Mouse (Mus musculus) neural tube, embryonic 11.5 days (tissue): ENCODE measurements around the gene Tlr4. TPM values are rescaled to one million over a fixed set of nuclear protein-coding genes. Genes with fewer than 3 reads are reported as not detected.

Experiments
- ATAC-seq: fragments of 200-750 bp; cut with Nextera tagmentation; 2 replicates; pipeline ENCODE4 v1.8.0; 2017; ENCODE audit warnings: moderate number of reproducible peaks, mild to moderate bottlenecking, moderate TSS enrichment, moderate library complexity; ENCODE audit not compliant: insufficient read depth, low FRiP score, low TSS enrichment
- DNase-seq: peaks from one replicate; pipeline ENCODE4 v3.0.0-alpha.2; 2015; ENCODE audit warnings: low spot score
- H3K27ac ChIP-seq: fragments of 300-500 bp; sonication (generic); 2 replicates; pipeline ENCODE4 v1.5.1; 2014; ENCODE audit warnings: low read depth, mild to moderate bottlenecking, low read length
- H3K27me3 ChIP-seq: fragments of 300-500 bp; sonication (generic); 2 replicates; pipeline ENCODE4 v1.6.1; 2014; ENCODE audit warnings: mild to moderate bottlenecking, low read length, mixed read lengths; ENCODE audit not compliant: control insufficient read depth, insufficient read depth
- H3K36me3 ChIP-seq: fragments of 300-500 bp; sonication (generic); 2 replicates; pipeline ENCODE4 v1.6.1; 2014; ENCODE audit warnings: mild to moderate bottlenecking, low read length, moderate library complexity, mixed read lengths; ENCODE audit not compliant: control insufficient read depth, insufficient read depth
- H3K4me1 ChIP-seq: fragments of 300-500 bp; sonication (generic); 2 replicates; pipeline ENCODE4 v1.6.1; 2014; ENCODE audit warnings: low read length, mixed read lengths; ENCODE audit not compliant: control insufficient read depth, insufficient read depth
- H3K4me2 ChIP-seq: fragments of 300-500 bp; sonication (generic); 2 replicates; pipeline ENCODE4 v1.6.1; 2014; ENCODE audit warnings: low read depth, mild to moderate bottlenecking, moderate library complexity
- H3K4me3 ChIP-seq: fragments of 300-500 bp; sonication (generic); 2 replicates; pipeline ENCODE4 v1.5.1; 2014; ENCODE audit warnings: low read depth, low read length
- H3K9ac ChIP-seq: fragments of 300-500 bp; sonication (generic); 2 replicates; pipeline ENCODE4 v1.6.1; 2014; ENCODE audit warnings: mild to moderate bottlenecking, low read length
- H3K9me3 ChIP-seq: fragments of 300-500 bp; sonication (generic); 2 replicates; pipeline ENCODE4 v1.6.1; 2016; ENCODE audit warnings: low read length; ENCODE audit not compliant: control insufficient read depth
- WGBS: fragments of 180-500 bp; shearing (Covaris S2); extraction: QIAGEN DNeasy Blood & Tissue Kit; methylation state at CpG from one replicate; pipeline ENCODE4 v1.1.7; 2014; 5-methylcytosine and 5-hydroxymethylcytosine counted together
- polyA plus RNA-seq: library from polyadenylated mRNA; unstranded; fragments of >200 nt; fragmentation: Nextera tagmentation; extraction: Ambion mirVana; gene quantifications from 2 replicates; pipeline ENCODE4 v1.2.1, GENCODE M21; 2014

Gene Tlr4
- polyA plus RNA-seq, 1 experiment from 2014 or later: 0.84 TPM

GRCm38 (mm10) chr4:66828163-66828668 is 832 bp downstream of the Tlr4 start:
- DNase-seq (no peak), ATAC-seq (no peak)
- no peaks in the 10 kb centered on the region for H3K4me1 ChIP-seq
- H3K4me3 ChIP-seq: no peak overlapping the region
- 76% methylated on average over 6 of the region's 6 CpGs for WGBS
- H3K4me2 ChIP-seq: no peak overlapping the region
- no peaks in the 10 kb centered on the region for H3K27me3 ChIP-seq
- H3K9ac ChIP-seq: no peak overlapping the region
- H3K27ac ChIP-seq: no peak overlapping the region
- H3K9me3 ChIP-seq: no peaks in the 10 kb centered on the region
- H3K36me3 ChIP-seq: no peaks in the 10 kb centered on the region

DNA sequence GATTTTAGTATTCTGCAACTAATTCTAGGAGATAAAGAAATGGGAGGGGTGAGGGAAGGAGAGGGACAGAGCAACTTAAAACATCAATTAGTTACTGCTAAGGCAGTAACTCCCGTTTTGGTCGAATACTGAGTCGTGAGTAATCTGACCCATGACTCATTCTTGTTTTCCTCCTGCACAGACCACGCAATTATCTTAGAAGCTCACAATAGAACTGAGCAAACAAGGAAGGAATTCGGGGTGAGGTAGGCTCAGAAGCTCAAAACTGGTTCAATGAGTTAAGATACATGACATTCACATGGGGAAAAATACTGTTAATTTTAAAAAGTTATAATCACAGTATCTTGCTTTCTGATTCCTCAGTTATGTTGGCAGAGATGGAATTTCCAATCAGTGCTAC is 1.3 kb downstream of the Tlr4 start:
- no peak overlapping the region for H3K4me2 ChIP-seq
- H3K9ac ChIP-seq: no peak overlapping the region
- H3K9me3 ChIP-seq: no peaks in the 10 kb centered on the region
- no peak for ATAC-seq
- no peak overlapping the region for H3K4me3 ChIP-seq
- H3K4me1 ChIP-seq: no peaks in the 10 kb centered on the region
- H3K27ac ChIP-seq: no peak overlapping the region
- H3K36me3 ChIP-seq: no peaks in the 10 kb centered on the region
- DNase-seq: no peak
- 60% methylated on average over 5 of the region's 5 CpGs for WGBS
- H3K27me3 ChIP-seq: no peaks in the 10 kb centered on the region

DNA sequence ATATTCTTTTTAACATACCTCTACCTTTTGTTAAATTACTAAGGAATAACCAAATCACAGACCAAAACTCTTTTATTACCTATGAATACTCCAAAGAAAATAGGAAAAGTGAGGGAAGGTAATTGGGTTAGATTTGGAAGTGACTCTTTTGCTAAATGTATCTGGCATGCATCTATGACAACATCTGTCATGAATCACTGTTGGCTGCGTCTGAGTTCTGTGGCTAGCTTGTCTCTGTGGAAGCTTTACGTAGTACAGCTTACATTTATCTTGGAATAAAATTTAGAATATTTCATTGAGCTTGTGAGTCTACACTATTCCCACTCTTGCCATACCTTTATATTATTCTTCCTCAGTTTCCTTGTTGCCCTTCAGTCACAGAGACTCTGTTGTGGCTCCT is 10.7 kb downstream of the Tlr4 start:
- Histone ChIP-seq H3K36me3 (no peaks in the 10 kb centered on the region), H3K4me2 (no peak overlapping the region), H3K9ac (no peak overlapping the region), H3K9me3 (no peaks in the 10 kb centered on the region), H3K27me3 (no peaks in the 10 kb centered on the region), H3K4me3 (no peak overlapping the region), H3K27ac (no peak overlapping the region), H3K4me1 (no peaks in the 10 kb centered on the region)
- 99% methylated on average over 2 of the region's 2 CpGs for WGBS
- DNase-seq (no peak), ATAC-seq (no peak)

GRCm38 (mm10) chr4:66843255-66843654 is 15.9 kb downstream of the Tlr4 start:
- Histone ChIP-seq H3K4me3 (no peak overlapping the region), H3K27ac (no peak overlapping the region), H3K9ac (no peak overlapping the region), H3K4me2 (no peak overlapping the region), H3K27me3 (no peaks in the 10 kb centered on the region), H3K9me3 (no peaks in the 10 kb centered on the region), H3K36me3 (no peaks in the 10 kb centered on the region), H3K4me1 (no peaks in the 10 kb centered on the region)
- DNase-seq (no peak), ATAC-seq (no peak)
- 86% methylated on average over 1 of the region's 1 CpGs for WGBS

DNA sequence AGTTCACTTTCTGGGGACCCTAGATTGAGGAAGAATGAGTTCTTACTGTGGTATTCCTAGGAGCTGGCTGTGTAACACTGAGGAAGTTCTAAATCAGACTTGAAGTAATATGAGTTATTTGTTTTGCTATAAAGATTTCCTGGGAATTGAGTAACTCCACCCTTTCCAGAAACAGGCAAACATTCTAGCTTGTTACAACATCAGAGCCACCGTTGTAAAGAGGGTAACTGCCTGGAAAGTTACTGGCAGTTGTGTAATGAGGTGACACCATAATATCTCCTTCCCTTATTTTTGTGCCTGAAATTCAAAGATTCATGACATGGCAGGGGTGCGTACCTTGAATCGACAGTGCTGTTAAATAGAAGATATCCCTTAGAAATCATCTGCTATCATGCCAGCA is 24.6 kb downstream of the Tlr4 start:
- DNase-seq (no peak), ATAC-seq (no peak)
- WGBS: 87% methylated on average over 3 of the region's 3 CpGs
- Histone ChIP-seq H3K4me3 (no peak overlapping the region), H3K4me1 (no peaks in the 10 kb centered on the region), H3K27me3 (no peaks in the 10 kb centered on the region), H3K9me3 (no peaks in the 10 kb centered on the region), H3K27ac (no peak overlapping the region), H3K4me2 (no peak overlapping the region), H3K9ac (no peak overlapping the region), H3K36me3 (no peaks in the 10 kb centered on the region)

DNA sequence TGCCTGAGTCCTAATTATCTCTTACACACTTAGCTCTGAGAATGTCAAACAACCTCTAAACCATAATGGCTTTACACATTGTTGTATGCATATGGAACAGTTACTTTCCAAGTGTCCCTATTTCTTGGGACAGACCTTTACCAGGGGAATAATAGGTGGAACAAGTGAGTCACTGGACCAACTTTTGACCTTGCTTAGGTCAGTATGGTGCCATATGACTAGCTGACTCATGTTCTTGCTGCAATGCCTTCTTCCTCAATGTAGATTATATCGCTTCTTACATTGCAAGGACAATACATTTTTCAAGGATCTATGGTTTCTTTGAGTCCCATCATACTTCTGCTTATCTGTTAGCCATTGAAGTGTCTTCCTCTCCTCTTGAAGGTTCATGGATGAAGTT is 29.6 kb downstream of the Tlr4 start:
- 97% methylated on average over 1 of the region's 1 CpGs for WGBS
- no peaks in the 10 kb centered on the region for H3K4me1 ChIP-seq
- H3K27me3 ChIP-seq: no peaks in the 10 kb centered on the region
- no peaks in the 10 kb centered on the region for H3K36me3 ChIP-seq
- no peak overlapping the region for H3K27ac ChIP-seq
- ATAC-seq: no peak
- no peak for DNase-seq
- no peak overlapping the region for H3K9ac ChIP-seq
- no peak overlapping the region for H3K4me3 ChIP-seq
- H3K4me2 ChIP-seq: no peak overlapping the region
- H3K9me3 ChIP-seq: no peaks in the 10 kb centered on the region

DNA sequence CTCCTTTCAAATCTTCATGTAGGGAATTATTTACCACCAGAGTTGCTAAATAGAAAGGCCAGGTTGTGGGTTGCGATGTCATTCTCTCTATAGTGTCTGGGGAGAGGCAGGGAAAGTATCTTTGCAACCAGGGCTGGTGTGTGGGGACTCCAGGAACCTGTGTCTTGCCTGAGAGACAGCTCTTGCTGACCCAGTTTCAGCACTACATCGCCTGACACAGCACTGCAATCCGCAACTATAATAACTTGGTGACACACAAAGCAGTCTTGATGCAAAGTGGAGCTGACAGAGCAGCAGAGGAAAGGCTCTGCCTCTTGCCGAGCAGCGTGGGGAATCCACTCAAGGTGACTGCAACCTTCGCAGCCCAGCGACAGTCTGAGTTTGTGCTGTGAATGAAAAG is 42.5 kb downstream of the Tlr4 start:
- DNase-seq (no peak), ATAC-seq (no peak)
- Histone ChIP-seq H3K9ac (no peak overlapping the region), H3K27ac (no peak overlapping the region), H3K9me3 (no peaks in the 10 kb centered on the region), H3K4me1 (no peaks in the 10 kb centered on the region), H3K4me3 (no peak overlapping the region), H3K36me3 (no peaks in the 10 kb centered on the region), H3K4me2 (no peak overlapping the region), H3K27me3 (no peaks in the 10 kb centered on the region)
- WGBS: 81% methylated on average over 7 of the region's 7 CpGs

- WGBS: 89% methylated on average over 5 of the region's 5 CpGs
- H3K27me3 ChIP-seq: no peaks in the 10 kb centered on the region
- H3K4me3 ChIP-seq: no peak overlapping the region
- H3K4me2 ChIP-seq: no peak overlapping the region
- H3K36me3 ChIP-seq: no peaks in the 10 kb centered on the region
- H3K9ac ChIP-seq: no peak overlapping the region
- no peaks in the 10 kb centered on the region for H3K4me1 ChIP-seq
- no peak for ATAC-seq
- no peak overlapping the region for H3K27ac ChIP-seq
- DNase-seq: no peak
- H3K9me3 ChIP-seq: no peaks in the 10 kb centered on the region
Observed at GRCm38 (mm10) chr4:66872026-66872425, 44.6 kb downstream of the Tlr4 start.

DNA sequence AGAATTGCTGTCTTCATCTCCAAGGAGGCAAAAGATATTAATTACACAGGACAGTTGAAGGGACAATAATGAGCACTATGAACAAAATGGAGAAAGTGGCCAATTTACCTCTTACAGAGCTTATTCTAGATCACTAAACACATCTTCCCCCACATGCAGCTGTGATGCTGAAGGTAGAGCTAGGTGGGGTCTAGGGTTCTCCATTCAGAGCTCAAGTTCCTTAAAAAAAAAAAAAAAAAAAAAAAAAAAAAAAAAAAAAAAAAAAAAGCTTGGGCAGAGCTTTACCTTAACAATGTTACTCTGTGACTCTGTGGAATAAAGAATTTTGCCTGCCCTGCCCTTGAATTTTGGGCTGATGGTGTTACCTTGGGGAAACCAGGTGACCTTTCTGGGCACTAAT is 46.0 kb downstream of the Tlr4 start:
- Histone ChIP-seq H3K36me3 (no peaks in the 10 kb centered on the region), H3K9me3 (no peaks in the 10 kb centered on the region), H3K27me3 (no peaks in the 10 kb centered on the region), H3K27ac (no peak overlapping the region), H3K4me2 (no peak overlapping the region), H3K4me3 (no peak overlapping the region), H3K4me1 (no peaks in the 10 kb centered on the region), H3K9ac (no peak overlapping the region)
- DNase-seq (no peak), ATAC-seq (no peak)
